Mouse (Mus musculus): ENCODE measurements around the gene Myrip.
"Not testable (repeated sequence)": the region's sequence is repeated elsewhere in the genome, so short reads cannot be mapped to it uniquely, and the experiment has no call there.

GRCm38 (mm10) chr9:120301213-120301612, at the start of gene Myrip:
- not testable (repeated sequence) for TF ChIP-seq CTCF (conservative IDR thresholded peaks at IDR 0.05; ENCODE audit: insufficient read depth, insufficient read length, low read depth, low read length); POLR2A (IDR thresholded peaks at IDR 0.05; ENCODE audit: low read depth, low read length)
